ENCODE assay signal across 9 mouse cellular contexts in the genomic region with DNA sequence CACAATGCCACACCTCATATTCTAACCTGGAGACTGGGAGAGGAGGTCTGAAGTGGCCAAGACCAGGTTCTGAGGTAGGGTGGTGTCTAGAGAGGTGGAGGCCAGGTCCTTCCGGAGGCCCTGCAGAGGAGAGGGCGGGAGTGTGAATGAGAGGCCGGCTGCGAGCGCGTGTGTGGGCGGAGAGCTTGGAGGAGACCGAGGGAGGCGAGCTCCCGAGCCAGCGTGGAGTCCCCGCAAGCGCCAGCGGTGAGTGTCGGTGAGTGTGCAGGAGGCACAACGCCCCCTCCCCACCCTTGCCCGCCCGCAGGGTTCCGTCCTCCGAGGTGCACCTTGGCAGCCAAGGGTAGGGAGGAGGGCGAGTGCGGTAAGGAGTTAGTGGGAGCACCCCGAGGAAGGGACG. TPM values are rescaled to one million over a fixed set of nuclear protein-coding genes. Genes with fewer than 3 reads are reported as not detected.
DNase-seq lines count a peak whose midpoint lies in the region; ATAC-seq lines count a peak whose summit lies in the region.
"Had no signal": no experiment of that assay in that cellular context is flagged by ENCODE, and none has a peak within 500 bp of the region (broad histone marks: within the 10 kb centered on the region; RNA-seq: fewer than 3 reads in every experiment).

A gene (plus strand): TSS at position 188 of the 400 bp plus-strand sequence.

- H3K27ac ChIP-seq in embryonic facial prominence, embryonic 11.5 days (replicated peaks; ENCODE audit: low read depth, low read length) = no peak within 1 kb of the TSS
- no peak within 1 kb of the TSS for H3K27ac ChIP-seq in hindbrain, embryonic 12.5 days
- H3K27ac ChIP-seq in midbrain, embryonic 12.5 days (replicated peaks) = no peak within 1 kb of the TSS

- peak within 1 kb of the TSS; percentile 7; the same call in 1 of the 2 replicates for H3K4me3 ChIP-seq in embryonic facial prominence, embryonic 11.5 days (ENCODE audit: low read depth, low read length)
- H3K4me3 ChIP-seq in hindbrain, embryonic 12.5 days = peak within 1 kb of the TSS; percentile 14; the same call in 1 of the 2 replicates
- H3K4me3 ChIP-seq in midbrain, embryonic 12.5 days = peak within 1 kb of the TSS; percentile 15; the same call in 1 of the 2 replicates

- no peaks in the 10 kb centered on the region for H3K9me3 ChIP-seq in embryonic facial prominence, embryonic 11.5 days (replicated peaks; ENCODE audit: control insufficient read depth, low read length)
- H3K9me3 ChIP-seq in hindbrain, embryonic 12.5 days (replicated peaks) = no peaks in the 10 kb centered on the region
- no peaks in the 10 kb centered on the region for H3K9me3 ChIP-seq in midbrain, embryonic 12.5 days

- no peak within 1 kb of the TSS for H3K9ac ChIP-seq in embryonic facial prominence, embryonic 11.5 days (replicated peaks; ENCODE audit: low read length)
- 0 out of 2 replicates have a peak within 1 kb of the TSS, but pooled peaks have one; percentile 13 for H3K9ac ChIP-seq in hindbrain, embryonic 12.5 days
- no peak within 1 kb of the TSS for H3K9ac ChIP-seq in midbrain, embryonic 12.5 days (replicated peaks)

- H3K4me1 ChIP-seq in embryonic facial prominence, embryonic 11.5 days (ENCODE audit: control insufficient read depth, insufficient read depth, low read length) = no peaks in the 10 kb centered on the region; the same call in 1 of the 2 replicates
- peaks cover 14% of the 10 kb centered on the region; the same call in 1 of the 2 replicates for H3K4me1 ChIP-seq in hindbrain, embryonic 12.5 days
- peaks cover 21% of the 10 kb centered on the region for H3K4me1 ChIP-seq in midbrain, embryonic 12.5 days

- peaks cover 22% of the 10 kb centered on the region for H3K27me3 ChIP-seq in embryonic facial prominence, embryonic 11.5 days (ENCODE audit: control insufficient read depth, insufficient read depth, low read length)
- peaks cover 52% of the 10 kb centered on the region for H3K27me3 ChIP-seq in hindbrain, embryonic 12.5 days
- H3K27me3 ChIP-seq in midbrain, embryonic 12.5 days = peaks cover 65% of the 10 kb centered on the region
- H3K27me3 ChIP-seq: Patski had no signal

- no peak for ATAC-seq in embryonic facial prominence, embryonic 11.5 days (replicated peaks; ENCODE audit: insufficient number of reproducible peaks, low FRiP score, low TSS enrichment, low read depth)
- ATAC-seq in hindbrain, embryonic 12.5 days (ENCODE audit: low FRiP score) = no peak
- no peak for ATAC-seq in midbrain, embryonic 12.5 days (ENCODE audit: low FRiP score, low read depth)
- ATAC-seq: Patski had no signal

- H3K4me2 ChIP-seq in embryonic facial prominence, embryonic 11.5 days (ENCODE audit: low read depth, low read length) = peak within 1 kb of the TSS; percentile 8; the same call in 1 of the 2 replicates
- peak within 1 kb of the TSS; percentile 38 for H3K4me2 ChIP-seq in hindbrain, embryonic 12.5 days (replicated peaks)
- H3K4me2 ChIP-seq in midbrain, embryonic 12.5 days (replicated peaks) = peak within 1 kb of the TSS; percentile 32

- no peaks in the 10 kb centered on the region for H3K36me3 ChIP-seq in embryonic facial prominence, embryonic 11.5 days (replicated peaks; ENCODE audit: control insufficient read depth, insufficient read depth, low read depth, low read length)
- H3K36me3 ChIP-seq in hindbrain, embryonic 12.5 days = no peaks in the 10 kb centered on the region
- H3K36me3 ChIP-seq in midbrain, embryonic 12.5 days = no peaks in the 10 kb centered on the region

- 3% methylated on average over 20 of the region's 24 CpGs for WGBS in embryonic facial prominence, embryonic 11.5 days
- WGBS in hindbrain, embryonic 12.5 days = 2% methylated on average over 23 of the region's 24 CpGs
- 3% methylated on average over 24 of the region's 24 CpGs for WGBS in midbrain, embryonic 12.5 days

- DNase-seq in kidney, postnatal 10 days = peak; percentile 55
- DNase-seq in kidney, adult 18-20 months = no peak
- DNase-seq in embryonic facial prominence, embryonic 11.5 days (ENCODE audit: low spot score) = no peak
- no peak for DNase-seq in cerebellum, adult 18-20 months
- no peak for DNase-seq in cerebellum, adult 9-11 months
- DNase-seq in B cell, adult 2 months = no peak

RNA-seq across cellular contexts. Expression of the gene that starts here (rescaled TPM):
- 0.45 TPM in 1 of 2 replicates, not detected in the other for polyA plus RNA-seq in embryonic facial prominence, embryonic 11.5 days (2014; fragmentation: Nextera tagmentation; extraction: Ambion mirVana)
- 0.45 and 0.74 TPM in 2 replicates for polyA plus RNA-seq in hindbrain, embryonic 12.5 days (2016; fragmentation: Nextera tagmentation; extraction: Ambion mirVana)
- polyA plus RNA-seq in midbrain, embryonic 12.5 days (2016; fragmentation: Nextera tagmentation; extraction: Ambion mirVana) = 0.47 TPM in 1 of 2 replicates, not detected in the other
- polyA plus RNA-seq: Patski had no signal
